Mouse (Mus musculus) midbrain, embryonic 10.5 days (tissue): ENCODE measurements at regions not wholly inside any gene's neighbourhood (a gene's known extent, or its start where the extent isn't known, plus 50 kb on each side); places are given as distances from the start of the nearest gene placed in this dataset.
"Not testable (repeated sequence)": the region's sequence is repeated elsewhere in the genome, so short reads cannot be mapped to it uniquely, and the experiment has no call there.

Experiments used
- DNase-seq: peaks from one replicate; pipeline ENCODE4 v3.0.0-alpha.2; 2017; ENCODE audit warnings: low spot score
- H3K27ac ChIP-seq: fragments of 300-500 bp; sonication (generic); replicated peaks from 2 replicates; pipeline ENCODE4 v1.5.1; 2016; ENCODE audit warnings: mild to moderate bottlenecking
- H3K27me3 ChIP-seq: fragments of 300-500 bp; sonication (generic); 2 replicates; pipeline ENCODE4 v1.6.1; 2016; ENCODE audit warnings: low read depth, mild to moderate bottlenecking; ENCODE audit not compliant: poor library complexity, severe bottlenecking
- H3K36me3 ChIP-seq: fragments of 300-500 bp; sonication (generic); 2 replicates; pipeline ENCODE4 v1.6.1; 2016; ENCODE audit warnings: mild to moderate bottlenecking, moderate library complexity
- H3K4me1 ChIP-seq: fragments of 300-500 bp; sonication (generic); 2 replicates; pipeline ENCODE4 v1.6.1; 2016
- H3K4me3 ChIP-seq: fragments of 300-500 bp; sonication (generic); 2 replicates; pipeline ENCODE4 v1.5.1; 2016; ENCODE audit warnings: mild to moderate bottlenecking, moderate library complexity
- H3K9me3 ChIP-seq: fragments of 300-500 bp; sonication (generic); replicated peaks from 2 replicates; pipeline ENCODE4 v1.6.1; 2016; ENCODE audit warnings: mild to moderate bottlenecking
- WGBS: fragments of 180-500 bp; shearing (Covaris S2); methylation state at CpG from one replicate; pipeline ENCODE4 v1.1.7; 2016; 5-methylcytosine and 5-hydroxymethylcytosine counted together

- H3K36me3 ChIP-seq, DNase-seq: not testable (repeated sequence)
- 90% methylated on average over 5 of the region's 5 CpGs for WGBS
These were observed 256.5 kb upstream of the Olfr161 start for GRCm38 (mm10) chr16:3334355-3334754.

GRCm38 (mm10) chr16:3343372-3343771 is 247.5 kb upstream of the Olfr161 start:
- peaks cover 10% of the 10 kb centered on the region for H3K9me3 ChIP-seq
- 30% methylated on average over 4 of the region's 4 CpGs for WGBS
- not testable (repeated sequence) for H3K4me3 ChIP-seq, H3K27me3 ChIP-seq, H3K27ac ChIP-seq, H3K36me3 ChIP-seq, DNase-seq, H3K4me1 ChIP-seq

More at GRCm38 (mm10) chr16:3334355-3334754, 256.5 kb upstream of the Olfr161 start:
- H3K9me3 ChIP-seq, result peaks cover 17% of the 10 kb centered on the region
- H3K4me3 ChIP-seq, H3K27ac ChIP-seq, H3K4me1 ChIP-seq, H3K27me3 ChIP-seq: not testable (repeated sequence)

- not testable (repeated sequence) for DNase-seq, H3K4me3 ChIP-seq, H3K27ac ChIP-seq, H3K4me1 ChIP-seq, H3K9me3 ChIP-seq, H3K27me3 ChIP-seq, H3K36me3 ChIP-seq
- no CpG with 5 or more reads among the region's 1 CpGs for WGBS
These were observed 246.0 kb upstream of the Olfr161 start for GRCm38 (mm10) chr16:3344725-3345380.

- H3K36me3 ChIP-seq, DNase-seq, H3K9me3 ChIP-seq, H3K4me3 ChIP-seq, H3K27ac ChIP-seq, H3K4me1 ChIP-seq, H3K27me3 ChIP-seq: not testable (repeated sequence)
- WGBS, result 100% methylated on average over 1 of the region's 4 CpGs
These were observed 241.5 kb upstream of the Olfr161 start for GRCm38 (mm10) chr16:3349382-3349781.

GRCm38 (mm10) chr16:3349850-3350547 is 240.8 kb upstream of the Olfr161 start:
- 52% methylated on average over 3 of the region's 4 CpGs for WGBS
- H3K36me3 ChIP-seq, DNase-seq, H3K27me3 ChIP-seq, H3K9me3 ChIP-seq, H3K27ac ChIP-seq, H3K4me1 ChIP-seq, H3K4me3 ChIP-seq: not testable (repeated sequence)

- H3K4me3 ChIP-seq, H3K9me3 ChIP-seq, H3K27me3 ChIP-seq, H3K27ac ChIP-seq, H3K4me1 ChIP-seq, H3K36me3 ChIP-seq: not testable (repeated sequence)
- peak; percentile 35 for DNase-seq
- WGBS, result 72% methylated on average over 7 of the region's 7 CpGs
These were observed 240.0 kb upstream of the Olfr161 start for GRCm38 (mm10) chr16:3350668-3351507.

GRCm38 (mm10) chr16:3351508-3352046 is 239.3 kb upstream of the Olfr161 start:
- not testable (repeated sequence) for H3K4me1 ChIP-seq, H3K27ac ChIP-seq, H3K36me3 ChIP-seq, H3K9me3 ChIP-seq, H3K4me3 ChIP-seq, DNase-seq, H3K27me3 ChIP-seq
- 81% methylated on average over 3 of the region's 3 CpGs for WGBS
